Mouse (Mus musculus): Measurements from ENCODE around the gene Mkrn1. TPM values are rescaled to one million over a fixed set of nuclear protein-coding genes. Genes with fewer than 3 reads are reported as not detected.
"Not testable (repeated sequence)": the region's sequence is repeated elsewhere in the genome, so short reads cannot be mapped to it uniquely, and the experiment has no call there.

Mkrn1 gene
- polyA plus RNA-seq, 1 experiment from 2014 or later = 250 TPM

DNA sequence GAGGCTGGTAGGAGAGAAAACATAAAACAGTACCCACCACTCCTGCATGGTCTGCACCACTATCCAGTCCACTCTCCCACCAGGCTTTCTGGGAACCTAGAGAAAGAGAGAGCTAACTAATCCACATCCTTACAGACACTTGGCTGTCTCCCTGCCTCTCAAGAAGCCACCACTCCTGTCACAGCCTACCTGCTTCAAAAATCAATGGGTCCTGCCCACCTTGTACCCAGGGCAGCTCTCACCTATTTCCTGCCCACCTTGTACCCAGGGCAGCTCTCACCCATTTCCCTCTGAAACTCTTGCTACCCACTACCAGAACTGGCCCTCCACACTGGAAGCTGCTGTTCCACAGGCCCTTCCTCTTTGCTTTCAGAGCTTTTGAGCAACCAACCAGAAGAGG lies 48.2 kb downstream of the Mkrn1 start:
- no peak overlapping the region for H3K9ac ChIP-seq
- peaks cover 12% of the 10 kb centered on the region for H3K36me3 ChIP-seq
- no peaks in the 10 kb centered on the region for H3K9me3 ChIP-seq
- no peak for ATAC-seq (ENCODE audit: low FRiP score)
- H3K4me1 ChIP-seq (replicated peaks) = peaks cover 24% of the 10 kb centered on the region
- no peak overlapping the region for H3K4me3 ChIP-seq
- H3K27ac ChIP-seq = no peak overlapping the region
- H3K27me3 ChIP-seq = no peaks in the 10 kb centered on the region
- no peak overlapping the region for H3K4me2 ChIP-seq

- Histone ChIP-seq H3K4me1 (replicated peaks) (peaks cover 9% of the 10 kb centered on the region), H3K27ac (no peak overlapping the region), H3K9ac (no peak overlapping the region), H3K36me3 (peaks cover 24% of the 10 kb centered on the region), H3K27me3 (no peaks in the 10 kb centered on the region), H3K4me2 (no peak overlapping the region), H3K4me3 (no peak overlapping the region), H3K9me3 (no peaks in the 10 kb centered on the region)
- 82% methylated on average over 3 of the region's 3 CpGs for WGBS
- ATAC-seq (ENCODE audit: low FRiP score) = no peak
Measured at GRCm38 (mm10) chr6:39369631-39370030, 50.6 kb downstream of the Mkrn1 start.

DNA sequence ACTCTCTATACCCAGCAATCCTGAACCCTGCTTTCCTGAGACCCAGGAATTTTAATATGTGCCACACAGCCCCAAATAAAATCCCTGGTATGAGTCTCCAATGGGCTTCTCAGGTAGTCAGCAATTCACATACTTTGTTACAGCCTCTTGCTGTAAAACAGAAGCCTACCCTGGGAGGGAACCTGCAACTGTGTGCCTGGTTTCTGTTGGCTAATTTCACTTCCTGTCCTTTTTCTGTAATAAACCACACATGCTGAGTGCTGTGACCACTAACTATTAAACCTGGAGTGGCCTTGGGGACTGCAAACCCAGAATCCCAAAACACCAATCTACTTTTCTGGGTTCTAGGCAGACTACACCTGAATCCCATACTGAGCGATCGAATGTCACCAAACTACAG lies 57.6 kb downstream of the Mkrn1 start:
- Histone ChIP-seq H3K9ac (no peak overlapping the region), H3K27me3 (no peaks in the 10 kb centered on the region), H3K36me3 (peaks cover 60% of the 10 kb centered on the region), H3K9me3 (no peaks in the 10 kb centered on the region), H3K4me1 (replicated peaks) (no peaks in the 10 kb centered on the region), H3K4me2 (no peak overlapping the region), H3K4me3 (no peak overlapping the region), H3K27ac (no peak overlapping the region)
- 97% methylated on average over 2 of the region's 2 CpGs for WGBS
- ATAC-seq (ENCODE audit: low FRiP score) = no peak

- peaks cover 74% of the 10 kb centered on the region for H3K36me3 ChIP-seq
- 97% methylated on average over 9 of the region's 9 CpGs for WGBS
Measured at GRCm38 (mm10) chr6:39359207-39359606, 61.1 kb downstream of the Mkrn1 start.

DNA sequence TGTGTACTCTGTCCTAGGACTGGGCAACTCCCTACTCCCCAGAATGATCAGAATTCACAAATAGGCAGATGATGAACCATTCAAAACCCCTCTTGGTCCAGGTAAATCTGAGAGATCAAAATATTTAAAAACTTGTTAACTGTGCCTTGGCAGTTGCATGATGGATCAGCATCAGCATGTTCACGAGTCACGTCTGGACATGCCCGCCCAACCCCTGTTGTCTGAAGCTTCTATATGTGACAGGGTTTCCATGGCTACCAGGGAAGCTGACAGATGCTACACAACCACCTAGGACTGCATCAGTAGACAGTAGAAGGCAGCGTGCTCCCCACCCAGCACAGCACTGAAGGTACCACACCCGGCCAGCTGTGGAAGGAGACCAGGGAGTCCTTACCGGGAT lies 71.3 kb downstream of the Mkrn1 start:
- no peaks in the 10 kb centered on the region for H3K9me3 ChIP-seq
- H3K27ac ChIP-seq = 0 out of 2 replicates have a peak overlapping the region, but pooled peaks have one; percentile 62
- peaks cover 67% of the 10 kb centered on the region for H3K36me3 ChIP-seq
- H3K9ac ChIP-seq = no peak overlapping the region
- peaks cover 42% of the 10 kb centered on the region for H3K4me1 ChIP-seq (replicated peaks)
- WGBS = 46% methylated on average over 6 of the region's 6 CpGs
- H3K4me2 ChIP-seq = no peak overlapping the region
- no peak overlapping the region for H3K4me3 ChIP-seq
- ATAC-seq (ENCODE audit: low FRiP score) = no peak
- H3K27me3 ChIP-seq = no peaks in the 10 kb centered on the region

More at GRCm38 (mm10) chr6:39359207-39359606, 61.1 kb downstream of the Mkrn1 start:
- not testable (repeated sequence) for H3K9me3 ChIP-seq; H3K4me3 ChIP-seq; H3K27ac ChIP-seq; ATAC-seq (ENCODE audit: low FRiP score); H3K4me1 ChIP-seq (replicated peaks); H3K4me2 ChIP-seq; H3K9ac ChIP-seq; H3K27me3 ChIP-seq

GRCm38 (mm10) chr6:39347880-39348814 lies 72.1 kb downstream of the Mkrn1 start:
- no peaks in the 10 kb centered on the region for H3K9me3 ChIP-seq
- no peak overlapping the region for H3K4me3 ChIP-seq
- H3K4me2 ChIP-seq = no peak overlapping the region
- no peak for ATAC-seq (ENCODE audit: low FRiP score)
- no peaks in the 10 kb centered on the region for H3K27me3 ChIP-seq
- H3K27ac ChIP-seq = peak overlapping the region; percentile 62
- H3K9ac ChIP-seq = peak overlapping the region; percentile 29; the same call in 1 of the 2 replicates
- WGBS = 15% methylated on average over 4 of the region's 4 CpGs
- peaks cover 66% of the 10 kb centered on the region for H3K36me3 ChIP-seq
- peaks cover 42% of the 10 kb centered on the region for H3K4me1 ChIP-seq (replicated peaks)

Other genes with a start within 250 kb of the Mkrn1 start
- gene Kdm7a, start 213.7 kb downstream of the Mkrn1 start, polyA plus RNA-seq (2015; fragmentation: Nextera tagmentation; extraction: Ambion mirVana) = 9.2 and 9.3 TPM in 2 replicates
- gene Slc37a3, start 42.8 kb downstream of the Mkrn1 start, polyA plus RNA-seq (2015; fragmentation: Nextera tagmentation; extraction: Ambion mirVana) = 63.1 and 63.2 TPM in 2 replicates
- 0.25 and 0.34 TPM in 2 replicates for gene Rab19, start 39.3 kb downstream of the Mkrn1 start, polyA plus RNA-seq (2015; fragmentation: Nextera tagmentation; extraction: Ambion mirVana)
- 25.4 and 27.5 TPM in 2 replicates for gene Dennd2a, start 137.4 kb upstream of the Mkrn1 start, polyA plus RNA-seq (2015; fragmentation: Nextera tagmentation; extraction: Ambion mirVana)
- gene Adck2, start 153.4 kb upstream of the Mkrn1 start, polyA plus RNA-seq (2015; fragmentation: Nextera tagmentation; extraction: Ambion mirVana) = 41.4 and 46.9 TPM in 2 replicates
- gene Gm42420, start 165.3 kb upstream of the Mkrn1 start, polyA plus RNA-seq (2015; fragmentation: Nextera tagmentation; extraction: Ambion mirVana) = 2.1 TPM in 1 of 2 replicates, not detected in the other
- gene Ndufb2, start 172.1 kb upstream of the Mkrn1 start, polyA plus RNA-seq (2015; fragmentation: Nextera tagmentation; extraction: Ambion mirVana) = 410 and 414 TPM in 2 replicates

Measured in hindbrain, embryonic 13.5 days (tissue).